Mouse (Mus musculus) testis, adult 2 months (tissue): ENCODE data around the gene Vrtn. TPM values are rescaled to one million over a fixed set of nuclear protein-coding genes. Genes with fewer than 3 reads are reported as not detected.
A peak's percentile ranks its signal among the peaks of the same experiment; 100 is the strongest.

Experiments used
- H3K27ac ChIP-seq: fragments of 200-500 bp; 2 replicates; pipeline ENCODE4 v1.5.1; 2012; ENCODE audit warnings: low read depth, low read length; ENCODE audit not compliant: control insufficient read depth, insufficient read depth
- H3K27me3 ChIP-seq: fragments of 200-500 bp; 2 replicates; pipeline ENCODE4 v1.6.1; 2012; ENCODE audit warnings: mild to moderate bottlenecking, low read length, moderate library complexity; ENCODE audit not compliant: control insufficient read depth, insufficient read depth
- H3K36me3 ChIP-seq: fragments of 200-500 bp; 2 replicates; pipeline ENCODE4 v1.6.1; 2012; ENCODE audit warnings: mild to moderate bottlenecking, low read length; ENCODE audit not compliant: control insufficient read depth, insufficient read depth
- H3K4me1 ChIP-seq: fragments of 200-500 bp; 2 replicates; pipeline ENCODE4 v1.6.1; 2012; ENCODE audit warnings: low read length; ENCODE audit not compliant: control insufficient read depth, insufficient read depth
- H3K4me3 ChIP-seq: fragments of 200-500 bp; 2 replicates; pipeline ENCODE4 v1.5.1; 2012; ENCODE audit warnings: low read depth, mild to moderate bottlenecking, low read length, moderate library complexity, mixed read lengths; ENCODE audit not compliant: control insufficient read depth
- CTCF ChIP-seq: fragments of 200-500 bp; IDR thresholded peaks from 2 replicates; pipeline ENCODE4 v1.5.1; 2012; ENCODE audit warnings: low read depth, mild to moderate bottlenecking, inconsistent platforms, low read length, moderate library complexity; ENCODE audit not compliant: control insufficient read depth, insufficient read depth, insufficient replicate concordance
- POLR2A ChIP-seq: fragments of 200-500 bp; IDR thresholded peaks from 2 replicates; pipeline ENCODE4 v1.6.1; 2012; ENCODE audit warnings: low read depth, mild to moderate bottlenecking, inconsistent platforms, low read length, moderate library complexity; ENCODE audit not compliant: control insufficient read depth
- polyA plus RNA-seq: library from polyadenylated mRNA; depleted of rRNA; stranded (reverse); fragments of >200 nt; gene quantifications from 2 replicates; pipeline ENCODE4 v1.2.3, GENCODE M21; 2012; rRNA removed

Gene Vrtn
- polyA plus RNA-seq, 1 experiment, result 0.07 TPM

GRCm38 (mm10) chr12:84687531-84687930 lies 46.7 kb downstream of the Vrtn start:
- TF ChIP-seq CTCF (no peak), POLR2A (no peak)
- no peak overlapping the region for H3K27ac ChIP-seq
- no peaks in the 10 kb centered on the region for H3K27me3 ChIP-seq

GRCm38 (mm10) chr12:84689051-84689450 lies 48.2 kb downstream of the Vrtn start:
- Histone ChIP-seq H3K36me3 (no peaks in the 10 kb centered on the region), H3K4me3 (no peak overlapping the region), H3K4me1 (no peaks in the 10 kb centered on the region), H3K27ac (no peak overlapping the region), H3K27me3 (no peaks in the 10 kb centered on the region)
- TF ChIP-seq POLR2A (no peak), CTCF (no peak)

More at GRCm38 (mm10) chr12:84687531-84687930, 46.7 kb downstream of the Vrtn start:
- H3K36me3 ChIP-seq, result no peaks in the 10 kb centered on the region
- H3K4me1 ChIP-seq, result no peaks in the 10 kb centered on the region
- no peak overlapping the region for H3K4me3 ChIP-seq

- TF ChIP-seq POLR2A (no peak), CTCF (no peak)
- no peaks in the 10 kb centered on the region for H3K27me3 ChIP-seq
- no peak overlapping the region for H3K4me3 ChIP-seq
- H3K27ac ChIP-seq, result no peak overlapping the region
- no peaks in the 10 kb centered on the region for H3K36me3 ChIP-seq
- no peaks in the 10 kb centered on the region for H3K4me1 ChIP-seq
Measured at GRCm38 (mm10) chr12:84691347-84691746, 50.5 kb downstream of the Vrtn start.

- peaks cover 5% of the 10 kb centered on the region for H3K4me1 ChIP-seq
- H3K27ac ChIP-seq, result no peak overlapping the region
- no peaks in the 10 kb centered on the region for H3K36me3 ChIP-seq
- no peaks in the 10 kb centered on the region for H3K27me3 ChIP-seq
- TF ChIP-seq CTCF (no peak), POLR2A (no peak)
- no peak overlapping the region for H3K4me3 ChIP-seq
Measured at GRCm38 (mm10) chr12:84692141-84692540, 51.3 kb downstream of the Vrtn start.

- Histone ChIP-seq H3K27ac (no peak within 1 kb of the TSS; the same call in 1 of the 2 replicates), H3K36me3 (no peaks in the 10 kb centered on the region)
Measured at GRCm38 (mm10) chr12:84698319-84699081, 57.7 kb downstream of the Vrtn start, which contains the start of gene Syndig1l. Gene Syndig1l (minus strand): TSS chr12:84698831.

More at GRCm38 (mm10) chr12:84698319-84699081, 57.7 kb downstream of the Vrtn start, which contains the start of gene Syndig1l:
- Histone ChIP-seq H3K4me3 (peak within 1 kb of the TSS; percentile 72), H3K4me1 (peaks cover 11% of the 10 kb centered on the region), H3K27me3 (no peaks in the 10 kb centered on the region)
- 0 out of 2 replicates have a peak, but pooled peaks have one; percentile 26 for TF ChIP-seq POLR2A
- TF ChIP-seq CTCF, result no peak

Other genes starting within 250 kb of the Vrtn start
- gene Entpd5, start 232.0 kb upstream of the Vrtn start, polyA plus RNA-seq, result 12.5 and 12.7 TPM in 2 replicates
- 26.9 and 33.0 TPM in 2 replicates for gene Bbof1, start 231.9 kb upstream of the Vrtn start, polyA plus RNA-seq
- 17.8 and 18.3 TPM in 2 replicates for gene Rnf113a2, start 223.8 kb upstream of the Vrtn start, polyA plus RNA-seq
- gene Aldh6a1, start 190.0 kb upstream of the Vrtn start, polyA plus RNA-seq, result 11.2 and 13.7 TPM in 2 replicates
- 17.1 and 26.5 TPM in 2 replicates for gene Lin52, start 189.6 kb upstream of the Vrtn start, polyA plus RNA-seq
- 0.02 TPM in 1 of 2 replicates, not detected in the other for gene Vsx2, start 71.3 kb upstream of the Vrtn start, polyA plus RNA-seq
- gene Abcd4, start 23.6 kb upstream of the Vrtn start, polyA plus RNA-seq, result 1.8 TPM in 2 replicates
- gene Syndig1l, start 57.8 kb downstream of the Vrtn start, polyA plus RNA-seq, result 12.9 and 14.7 TPM in 2 replicates
- gene Npc2, start 132.1 kb downstream of the Vrtn start, polyA plus RNA-seq, result 43.4 and 56.6 TPM in 2 replicates
- 69.8 and 83.7 TPM in 2 replicates for gene Isca2, start 132.2 kb downstream of the Vrtn start, polyA plus RNA-seq
- 2.1 and 3.7 TPM in 2 replicates for gene Ltbp2, start 235.5 kb downstream of the Vrtn start, polyA plus RNA-seq